Mouse (Mus musculus) left cerebral cortex, postnatal 25 days (tissue): ENCODE measurements at regions not wholly inside any gene's neighbourhood (a gene's known extent, or its start where the extent isn't known, plus 50 kb on each side); places are given as distances from the start of the nearest gene placed in this dataset.

Experiments used
- DNase-seq, 2 experiments: peaks; one replicate each; pipeline ENCODE4 v3.0.0; 2022; ENCODE audit warnings: low spot score in 2 of 2, mixed read lengths in 1 of 2
- intact Hi-C: fragments of 180-260 bp; cut with DNase I; formaldehyde crosslinking; loops from one replicate; pipeline ENCODE4 v1.15.1; 2025

GRCm38 (mm10) chr16:72152920-72153319, 155.2 kb upstream of the Robo1 start:
- intact Hi-C loops: no loop called here
- no peak for DNase-seq

- intact Hi-C loops: no loop called here
- DNase-seq: no peak
Measured at GRCm38 (mm10) chr16:72157913-72158312, 150.2 kb upstream of the Robo1 start.

- no peak for DNase-seq
- intact Hi-C loops: no loop called here
Measured at GRCm38 (mm10) chr16:72159411-72159810, 148.7 kb upstream of the Robo1 start.

- intact Hi-C loops: no loop called here
- DNase-seq: no peak
Measured at GRCm38 (mm10) chr16:72175727-72176126, 132.4 kb upstream of the Robo1 start.

- DNase-seq: no peak
- intact Hi-C loops: no loop called here
Measured at GRCm38 (mm10) chr16:72194320-72194719, 113.8 kb upstream of the Robo1 start.

GRCm38 (mm10) chr16:72215360-72216013, 92.6 kb upstream of the Robo1 start:
- DNase-seq: peak; percentile 71 to 84
- intact Hi-C loops: loop anchor here (2.0 to 10.0 kb wide), 4 partner anchors 399 to 969 kb away; no protein-coding TSS in a partner anchor

- DNase-seq: peak; percentile 23 to 47
- intact Hi-C loops: loop anchor here (5.0 to 10.0 kb wide), 2 partner anchors 397 to 764 kb away; no protein-coding TSS in a partner anchor
Measured at GRCm38 (mm10) chr16:72218021-72218420, 90.1 kb upstream of the Robo1 start.

GRCm38 (mm10) chr16:72221912-72222502, 86.1 kb upstream of the Robo1 start:
- intact Hi-C loops: no loop called here

GRCm38 (mm10) chr16:72223860-72224259, 84.2 kb upstream of the Robo1 start:
- intact Hi-C loops: no loop called here
- no peak for DNase-seq

More at GRCm38 (mm10) chr16:72221912-72222502, 86.1 kb upstream of the Robo1 start:
- DNase-seq: peak; percentile 24 to 42

- intact Hi-C loops: no loop called here
- no peak for DNase-seq
Measured at GRCm38 (mm10) chr16:72225157-72225880, 82.8 kb upstream of the Robo1 start.

GRCm38 (mm10) chr16:72234366-72234765, 73.7 kb upstream of the Robo1 start:
- intact Hi-C loops: loop anchor here (5.0 kb wide), 1 partner anchor 738 kb away; no protein-coding TSS in a partner anchor
- DNase-seq: peak in 1 of 2 experiments; percentile 73

GRCm38 (mm10) chr16:72239631-72240030, 68.5 kb upstream of the Robo1 start:
- intact Hi-C loops: no loop called here
- DNase-seq: no peak

GRCm38 (mm10) chr16:72256388-72256787, 51.7 kb upstream of the Robo1 start:
- no peak for DNase-seq
- intact Hi-C loops: no loop called here
